In genomic region chr5:132318026-132318765, GRCm38 (mm10) we compare ENCODE assay signal across 11 mouse cellular contexts.
"Had no signal": no experiment of that assay in that cellular context is flagged by ENCODE, and none has a peak within 500 bp of the region (broad histone marks: within the 10 kb centered on the region; RNA-seq: fewer than 3 reads in every experiment).

No protein-coding gene starts in this region.

- ATAC-seq: liver, postnatal 0 days had no signal

- H3K9me3 ChIP-seq: kidney, embryonic 15.5 days; limb, embryonic 12.5 days; liver, embryonic 13.5 days; neural tube, embryonic 12.5 days had no signal

- H3K4me2 ChIP-seq: kidney, embryonic 15.5 days; limb, embryonic 12.5 days; liver, embryonic 13.5 days; neural tube, embryonic 12.5 days had no signal

- H3K27ac ChIP-seq: kidney, embryonic 15.5 days; left cerebral cortex, adult 2 months; limb, embryonic 12.5 days; liver, embryonic 13.5 days; neural tube, embryonic 12.5 days; stomach, postnatal 0 days had no signal

- DNase-seq: kidney, postnatal 25 days; liver; liver, embryonic 13.5 days; liver, postnatal 0 days; midbrain, embryonic 14.5 days; thymus, postnatal 4 days had no signal

- H3K4me1 ChIP-seq: liver, embryonic 13.5 days had no signal

- H3K4me3 ChIP-seq: kidney, embryonic 15.5 days; left cerebral cortex, adult 2 months; limb, embryonic 12.5 days; liver, embryonic 13.5 days; neural tube, embryonic 12.5 days had no signal

- H3K36me3 ChIP-seq: kidney, embryonic 15.5 days; liver, embryonic 13.5 days; neural tube, embryonic 12.5 days had no signal

- H3K9ac ChIP-seq: kidney, embryonic 15.5 days; limb, embryonic 12.5 days; liver, embryonic 13.5 days; liver, postnatal 0 days; neural tube, embryonic 12.5 days had no signal

- H3K27me3 ChIP-seq: kidney, embryonic 15.5 days; limb, embryonic 12.5 days; liver, embryonic 13.5 days; neural tube, embryonic 12.5 days had no signal
